Mouse (Mus musculus): ENCODE data around the gene Abcc12.

DNA sequence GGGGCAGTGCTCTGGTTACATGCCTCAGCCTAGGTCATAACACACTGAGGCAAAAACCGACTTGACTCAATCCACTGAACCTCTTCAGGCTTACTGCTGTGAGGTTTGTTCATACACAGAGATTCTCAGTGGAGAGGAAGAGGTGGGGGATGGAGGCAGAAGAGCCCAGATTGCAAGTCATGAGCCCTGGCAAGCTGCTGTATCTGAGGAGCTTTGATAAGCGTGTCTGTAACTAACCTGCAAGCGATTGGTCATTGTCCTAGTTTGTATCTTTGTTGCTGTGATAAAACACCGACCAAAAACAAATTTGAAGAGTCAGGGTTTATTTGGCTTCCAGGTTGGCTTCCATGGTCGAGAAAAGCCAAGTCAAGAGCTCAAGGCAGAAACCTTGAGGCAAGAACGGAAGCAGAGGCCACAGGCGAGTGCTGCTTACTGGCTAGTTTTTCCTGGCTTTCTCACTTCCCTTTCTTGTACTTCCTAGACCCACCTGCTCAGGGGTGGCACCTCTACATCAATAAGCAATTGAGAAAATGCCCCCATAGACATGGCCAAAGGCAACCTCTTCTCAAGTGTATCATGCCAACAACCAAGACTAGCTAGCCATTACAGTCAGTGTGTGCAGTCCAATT, 37.4 kb upstream of the Abcc12 start:
- TF ChIP-seq CTCF (IDR thresholded peaks at IDR 0.05; ENCODE audit: low read depth, low read length), result no peak
- no peak for TF ChIP-seq POLR2A (IDR thresholded peaks at IDR 0.05; ENCODE audit: borderline replicate concordance, low read depth, low read length)
